Mouse (Mus musculus): ENCODE results near the gene Zkscan14. TPM values are rescaled to one million over a fixed set of nuclear protein-coding genes. Genes with fewer than 3 reads are reported as not detected.

Gene Zkscan14
- polyA plus RNA-seq, 1 experiment from 2014 or later = 7.0 TPM

GRCm38 (mm10) chr5:145161361-145161760, 40.3 kb downstream of the Zkscan14 start:
- no peak overlapping the region for H3K4me2 ChIP-seq
- DNase-seq (no peak), ATAC-seq (ENCODE audit: insufficient read depth) (no peak)
- H3K4me1 ChIP-seq (ENCODE audit: insufficient read depth) = no peaks in the 10 kb centered on the region; the same call in 1 of the 2 replicates
- H3K4me3 ChIP-seq (ENCODE audit: low read depth, low read length) = no peak overlapping the region
- no peaks in the 10 kb centered on the region for H3K9me3 ChIP-seq (ENCODE audit: low read depth, low read length)
- no peaks in the 10 kb centered on the region for H3K27me3 ChIP-seq (ENCODE audit: insufficient read depth, low read length)
- 93% methylated on average over 14 of the region's 14 CpGs for WGBS
- peaks cover 55% of the 10 kb centered on the region for H3K36me3 ChIP-seq (ENCODE audit: insufficient read depth)
- no peak overlapping the region for H3K27ac ChIP-seq (ENCODE audit: low read depth)
- TF ChIP-seq CTCF (IDR thresholded peaks at IDR 0.05; ENCODE audit: low read depth) = no peak
- no peak overlapping the region for H3K9ac ChIP-seq

- Histone ChIP-seq H3K4me1 (ENCODE audit: insufficient read depth) (no peaks in the 10 kb centered on the region), H3K27me3 (ENCODE audit: insufficient read depth, low read length) (no peaks in the 10 kb centered on the region), H3K27ac (ENCODE audit: low read depth) (no peak overlapping the region), H3K9me3 (ENCODE audit: low read depth, low read length) (no peaks in the 10 kb centered on the region), H3K36me3 (ENCODE audit: insufficient read depth) (peaks cover 74% of the 10 kb centered on the region), H3K4me3 (ENCODE audit: low read depth, low read length) (no peak overlapping the region), H3K9ac (no peak overlapping the region), H3K4me2 (no peak overlapping the region)
- no peak for TF ChIP-seq CTCF (IDR thresholded peaks at IDR 0.05; ENCODE audit: low read depth)
- DNase-seq (no peak), ATAC-seq (ENCODE audit: insufficient read depth) (no peak)
- WGBS = 93% methylated on average over 5 of the region's 5 CpGs
These were observed 49.0 kb downstream of the Zkscan14 start for GRCm38 (mm10) chr5:145152690-145153089.

- no peak for TF ChIP-seq CTCF (IDR thresholded peaks at IDR 0.05; ENCODE audit: low read depth)
- H3K9ac ChIP-seq = no peak overlapping the region
- DNase-seq (no peak), ATAC-seq (ENCODE audit: insufficient read depth) (no peak)
- H3K4me2 ChIP-seq = no peak overlapping the region
- H3K27ac ChIP-seq (ENCODE audit: low read depth) = no peak overlapping the region
- no peaks in the 10 kb centered on the region for H3K9me3 ChIP-seq (ENCODE audit: low read depth, low read length)
- H3K36me3 ChIP-seq (ENCODE audit: insufficient read depth) = peaks cover 86% of the 10 kb centered on the region
- 83% methylated on average over 6 of the region's 6 CpGs for WGBS
- H3K27me3 ChIP-seq (ENCODE audit: insufficient read depth, low read length) = no peaks in the 10 kb centered on the region
- H3K4me3 ChIP-seq (ENCODE audit: low read depth, low read length) = no peak overlapping the region
- H3K4me1 ChIP-seq (ENCODE audit: insufficient read depth) = no peaks in the 10 kb centered on the region
These were observed 52.4 kb downstream of the Zkscan14 start for GRCm38 (mm10) chr5:145149294-145149693.

- no peaks in the 10 kb centered on the region for H3K4me1 ChIP-seq (ENCODE audit: insufficient read depth)
- no peak for DNase-seq
- H3K9me3 ChIP-seq (ENCODE audit: low read depth, low read length) = no peaks in the 10 kb centered on the region
- 89% methylated on average over 5 of the region's 5 CpGs for WGBS
- no peak for ATAC-seq (ENCODE audit: insufficient read depth)
- H3K4me3 ChIP-seq (ENCODE audit: low read depth, low read length) = no peak overlapping the region
- H3K9ac ChIP-seq = no peak overlapping the region
- H3K27me3 ChIP-seq (ENCODE audit: insufficient read depth, low read length) = no peaks in the 10 kb centered on the region
- no peak for TF ChIP-seq CTCF (IDR thresholded peaks at IDR 0.05; ENCODE audit: low read depth)
- no peak overlapping the region for H3K27ac ChIP-seq (ENCODE audit: low read depth)
- no peak overlapping the region for H3K4me2 ChIP-seq
- H3K36me3 ChIP-seq (ENCODE audit: insufficient read depth) = peaks cover 88% of the 10 kb centered on the region
These were observed 53.9 kb downstream of the Zkscan14 start for GRCm38 (mm10) chr5:145147748-145148147.

Other genes with a start within 250 kb of the Zkscan14 start
- 27.0 and 28.3 TPM in 2 replicates for gene Smurf1, start 236.0 kb downstream of the Zkscan14 start, polyA plus RNA-seq (2014; fragmentation: Nextera tagmentation; extraction: Ambion mirVana)
- not detected in 2 replicates for gene Gm4871, start 169.1 kb downstream of the Zkscan14 start, polyA plus RNA-seq (2014; fragmentation: Nextera tagmentation; extraction: Ambion mirVana)
- not detected in 2 replicates for gene 1700018F24Rik, start 158.9 kb downstream of the Zkscan14 start, polyA plus RNA-seq (2014; fragmentation: Nextera tagmentation; extraction: Ambion mirVana)
- 144 and 148 TPM in 2 replicates for gene Arpc1a, start 118.0 kb downstream of the Zkscan14 start, polyA plus RNA-seq (2014; fragmentation: Nextera tagmentation; extraction: Ambion mirVana)
- gene Kpna7, start 117.8 kb downstream of the Zkscan14 start, polyA plus RNA-seq (2014; fragmentation: Nextera tagmentation; extraction: Ambion mirVana) = not detected in 2 replicates
- gene Arpc1b, start 87.7 kb downstream of the Zkscan14 start, polyA plus RNA-seq (2014; fragmentation: Nextera tagmentation; extraction: Ambion mirVana) = 182 and 189 TPM in 2 replicates
- gene Pdap1, start 61.6 kb downstream of the Zkscan14 start, polyA plus RNA-seq (2014; fragmentation: Nextera tagmentation; extraction: Ambion mirVana) = 107 and 113 TPM in 2 replicates
- 201 and 204 TPM in 2 replicates for gene Bud31, start 61.5 kb downstream of the Zkscan14 start, polyA plus RNA-seq (2014; fragmentation: Nextera tagmentation; extraction: Ambion mirVana)
- gene Ptcd1, start 34.8 kb downstream of the Zkscan14 start, polyA plus RNA-seq (2014; fragmentation: Nextera tagmentation; extraction: Ambion mirVana) = 13.0 and 14.4 TPM in 2 replicates
- gene Cpsf4, start 34.7 kb downstream of the Zkscan14 start, polyA plus RNA-seq (2014; fragmentation: Nextera tagmentation; extraction: Ambion mirVana) = 36.5 and 42.3 TPM in 2 replicates
- gene Atp5j2, start 9.8 kb downstream of the Zkscan14 start, polyA plus RNA-seq (2014; fragmentation: Nextera tagmentation; extraction: Ambion mirVana) = 564 and 578 TPM in 2 replicates
- gene Zkscan5, start 2.7 kb upstream of the Zkscan14 start, polyA plus RNA-seq (2014; fragmentation: Nextera tagmentation; extraction: Ambion mirVana) = 12.9 and 13.4 TPM in 2 replicates
- 34.4 and 37.0 TPM in 2 replicates for gene Zfp655, start 29.8 kb upstream of the Zkscan14 start, polyA plus RNA-seq (2014; fragmentation: Nextera tagmentation; extraction: Ambion mirVana)
- gene Zscan25, start 78.6 kb upstream of the Zkscan14 start, polyA plus RNA-seq (2014; fragmentation: Nextera tagmentation; extraction: Ambion mirVana) = 0.36 and 0.57 TPM in 2 replicates
- gene Cyp3a57, start 143.4 kb upstream of the Zkscan14 start, polyA plus RNA-seq (2014; fragmentation: Nextera tagmentation; extraction: Ambion mirVana) = not detected in 2 replicates

Measured in lung, embryonic 14.5 days (tissue).